Mouse (Mus musculus) E14TG2a.4 (cell line): Measurements from ENCODE around the gene Clint1.

Experiments
- CTCF ChIP-seq: conservative IDR thresholded peaks from 2 replicates; pipeline ENCODE4 v1.5.1; 2014; ENCODE audit warnings: low read length
- NANOG ChIP-seq: IDR thresholded peaks from 2 replicates; pipeline ENCODE4 v1.6.1; 2014; ENCODE audit warnings: borderline replicate concordance, low read length, mixed read lengths

GRCm38 (mm10) chr11:45849859-45850258 lies 2.0 kb upstream of the Clint1 start:
- TF ChIP-seq CTCF (no peak), NANOG (no peak)
